Mouse (Mus musculus) embryo, embryonic 11 days (tissue): ENCODE data around the gene Tmsb4x.

Experiments
- DNase-seq: peaks from one replicate; pipeline ENCODE4 v3.0.0-alpha.2; 2015

The Tmsb4x gene

GRCm38 (mm10) chrX:167208978-167209754 is at the start of gene Tmsb4x:
Gene Tmsb4x, minus strand, starts transcription at chrX:167209315.
- DNase-seq, result peak; percentile 89

- DNase-seq, result no peak
These were observed 32.6 kb upstream of the Tmsb4x start for GRCm38 (mm10) chrX:167241736-167242135.

- DNase-seq, result no peak
These were observed 30.3 kb upstream of the Tmsb4x start for GRCm38 (mm10) chrX:167239293-167239921.

GRCm38 (mm10) chrX:167233104-167233687 is 24.1 kb upstream of the Tmsb4x start:
- DNase-seq, result peak; percentile 67

GRCm38 (mm10) chrX:167231150-167231549 is 22.0 kb upstream of the Tmsb4x start:
- peak; percentile 7 for DNase-seq

- DNase-seq, result no peak
These were observed 20.7 kb upstream of the Tmsb4x start for GRCm38 (mm10) chrX:167229819-167230218.

- DNase-seq, result peak; percentile 62
These were observed 20.1 kb upstream of the Tmsb4x start for GRCm38 (mm10) chrX:167229206-167229605.

GRCm38 (mm10) chrX:167227756-167228155 is 18.6 kb upstream of the Tmsb4x start:
- DNase-seq, result no peak

- no peak for DNase-seq
These were observed 18.0 kb upstream of the Tmsb4x start for GRCm38 (mm10) chrX:167227138-167227537.

GRCm38 (mm10) chrX:167226570-167226969 is 17.5 kb upstream of the Tmsb4x start:
- no peak for DNase-seq

GRCm38 (mm10) chrX:167212707-167213106 is 3.6 kb upstream of the Tmsb4x start:
- peak; percentile 52 for DNase-seq

GRCm38 (mm10) chrX:167211871-167212555 is 2.9 kb upstream of the Tmsb4x start:
- no peak for DNase-seq

GRCm38 (mm10) chrX:167210319-167210728 is 1.2 kb upstream of the Tmsb4x start:
- no peak for DNase-seq

- no peak for DNase-seq
These were observed 713 bp upstream of the Tmsb4x start for GRCm38 (mm10) chrX:167209828-167210227.

GRCm38 (mm10) chrX:167208506-167208820 is 652 bp downstream of the Tmsb4x start:
- peak; percentile 41 for DNase-seq

GRCm38 (mm10) chrX:167207741-167208505 is 1.2 kb downstream of the Tmsb4x start:
- DNase-seq, result peak; percentile 38

- DNase-seq, result peak; percentile 9
These were observed 3.1 kb downstream of the Tmsb4x start for GRCm38 (mm10) chrX:167205813-167206520.

- DNase-seq, result no peak
These were observed 7.8 kb downstream of the Tmsb4x start for GRCm38 (mm10) chrX:167201365-167201764.

GRCm38 (mm10) chrX:167195228-167195649 is 13.9 kb downstream of the Tmsb4x start:
- DNase-seq, result no peak

GRCm38 (mm10) chrX:167186306-167186705 is 22.8 kb downstream of the Tmsb4x start:
- DNase-seq, result no peak

- DNase-seq, result no peak
These were observed 25.6 kb downstream of the Tmsb4x start for GRCm38 (mm10) chrX:167183535-167183934.

- no peak for DNase-seq
These were observed 26.7 kb downstream of the Tmsb4x start for GRCm38 (mm10) chrX:167182411-167182810.
